Mouse (Mus musculus): ENCODE results near the gene Phospho2.
"Not testable (repeated sequence)": the region's sequence is repeated elsewhere in the genome, so short reads cannot be mapped to it uniquely, and the experiment has no call there.

Gene Phospho2

DNA sequence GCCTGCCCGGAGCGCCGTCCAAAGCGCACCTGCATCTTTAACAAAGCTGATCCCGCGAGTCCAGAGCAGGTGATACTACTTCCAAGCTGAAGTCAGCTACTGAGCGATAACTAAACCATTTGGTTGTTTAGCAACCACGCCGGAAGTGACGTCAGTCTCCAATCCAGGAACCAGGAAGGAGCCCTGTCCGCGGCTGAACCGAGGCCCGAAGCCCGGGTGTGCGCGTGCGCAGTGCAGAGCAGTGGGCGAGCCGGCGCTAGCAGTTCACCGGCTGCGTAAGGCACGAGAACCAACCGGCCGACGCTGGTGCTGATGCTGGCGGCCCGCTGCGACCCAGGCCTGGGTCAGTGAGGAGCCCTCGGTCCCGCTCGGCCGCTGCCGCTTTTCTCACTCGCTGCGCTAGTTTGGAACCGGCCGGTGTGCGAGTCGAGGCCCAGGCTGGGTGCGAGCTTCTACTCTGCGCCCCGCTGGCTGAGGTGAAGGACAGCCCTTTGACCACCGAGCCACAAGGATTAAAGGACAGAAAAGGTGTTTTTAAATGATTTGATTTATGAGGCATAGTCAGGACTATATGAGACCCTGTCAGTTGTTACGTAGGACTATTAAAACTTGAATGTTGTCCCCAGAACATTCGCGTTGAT lies at the start of gene Phospho2, which contains the start of gene Ccdc173:
TSS of gene Phospho2 (plus strand) at position 195 of the 641 bp plus-strand sequence.
TSS of gene Ccdc173 (minus strand) at position 147 of the 641 bp plus-strand sequence.
- DNase-seq: peak; percentile 99

DNA sequence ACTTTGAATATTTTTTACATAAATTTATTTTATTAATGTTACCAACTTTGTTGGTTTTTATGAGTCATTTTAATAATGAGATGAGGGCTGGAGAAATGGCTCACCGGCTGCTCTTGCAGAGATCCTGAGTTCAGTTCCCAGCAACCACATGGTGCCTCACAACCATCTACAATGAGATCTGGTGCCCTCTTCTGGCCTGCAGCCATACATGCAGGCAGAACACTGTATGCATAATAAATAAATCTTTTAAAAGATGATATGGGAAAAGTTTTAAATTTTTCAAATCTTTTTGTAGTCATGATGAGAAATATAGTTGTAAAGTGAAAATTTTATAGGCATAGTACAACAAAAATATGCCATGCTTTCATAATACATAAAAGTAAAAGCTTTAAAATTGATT lies 44.3 kb upstream of the Phospho2 start:
- DNase-seq: no peak

DNA sequence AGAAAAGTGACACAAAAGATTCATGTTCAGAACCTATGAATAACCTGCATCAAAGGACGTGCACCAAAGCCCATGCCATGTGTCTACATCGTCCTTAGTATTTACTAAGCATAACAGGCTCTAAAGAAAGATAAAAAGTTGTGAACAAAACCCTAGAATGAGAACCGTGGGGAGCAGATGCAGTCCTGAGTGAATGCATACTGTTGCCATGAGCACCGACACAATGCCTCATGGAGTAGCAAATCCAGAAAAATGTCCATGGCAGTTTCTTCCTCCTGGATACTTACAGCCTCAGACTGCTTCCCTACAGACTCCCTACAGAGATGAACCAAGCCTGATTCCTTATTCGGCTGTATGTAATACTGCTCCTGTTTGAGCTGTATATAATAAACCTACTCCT lies 28.4 kb upstream of the Phospho2 start:
- no peak for DNase-seq

DNA sequence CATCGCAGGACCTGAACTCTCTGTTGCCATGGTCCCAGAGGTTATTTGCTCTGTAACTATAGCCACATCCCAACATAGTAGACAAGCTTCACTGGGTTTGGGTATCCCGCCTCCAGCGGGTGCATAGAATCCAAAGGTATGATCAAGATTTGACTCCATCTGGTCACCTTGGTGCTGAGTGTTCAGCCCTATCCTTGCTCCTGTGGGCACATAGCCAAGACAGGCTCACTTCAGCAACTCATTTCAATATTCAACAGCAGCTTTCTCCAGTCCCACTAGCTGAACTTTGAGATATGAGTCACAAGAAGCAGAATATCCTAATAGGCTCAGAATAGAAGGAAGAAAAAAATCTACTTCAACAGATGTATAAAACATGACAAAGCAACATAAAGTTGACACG lies 26.1 kb upstream of the Phospho2 start:
- DNase-seq: peak; percentile 34

DNA sequence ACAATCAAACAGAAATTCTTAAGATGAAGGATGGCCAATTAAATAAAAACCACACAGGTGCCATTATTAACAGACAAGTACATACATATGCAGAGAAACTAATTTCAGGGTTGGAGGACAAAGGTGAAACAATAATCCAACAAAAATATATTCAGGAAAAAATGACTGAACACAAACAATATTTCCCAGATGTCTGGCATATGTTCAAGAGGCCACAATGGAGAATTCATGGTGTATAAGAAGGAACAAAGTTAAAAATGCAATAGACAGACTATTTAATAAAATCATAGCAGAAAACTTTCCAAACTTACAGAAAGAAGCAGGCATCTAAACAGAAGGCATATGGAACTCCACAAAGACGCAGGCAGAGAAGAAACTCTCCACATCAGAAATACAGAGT lies 24.7 kb upstream of the Phospho2 start:
- no peak for DNase-seq

DNA sequence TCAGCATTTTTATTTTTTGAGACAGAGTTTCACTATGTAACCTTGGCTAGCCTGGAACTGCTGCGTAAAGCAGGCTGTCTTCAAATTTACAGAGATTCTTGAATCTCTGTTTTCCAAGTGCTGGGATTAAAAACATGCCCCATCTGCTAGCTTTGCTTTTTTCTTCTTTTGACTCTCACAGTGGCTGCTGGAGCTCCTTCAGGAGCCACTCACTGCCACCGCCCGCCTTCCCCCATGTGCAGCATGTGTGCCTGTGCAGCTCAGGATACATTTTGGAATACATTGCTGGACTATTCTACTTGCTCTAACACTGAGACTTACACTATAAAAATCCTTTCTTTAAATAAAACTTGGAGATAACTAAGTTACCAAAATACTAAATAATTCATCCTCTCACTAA lies 16.1 kb upstream of the Phospho2 start:
- no peak for DNase-seq

DNA sequence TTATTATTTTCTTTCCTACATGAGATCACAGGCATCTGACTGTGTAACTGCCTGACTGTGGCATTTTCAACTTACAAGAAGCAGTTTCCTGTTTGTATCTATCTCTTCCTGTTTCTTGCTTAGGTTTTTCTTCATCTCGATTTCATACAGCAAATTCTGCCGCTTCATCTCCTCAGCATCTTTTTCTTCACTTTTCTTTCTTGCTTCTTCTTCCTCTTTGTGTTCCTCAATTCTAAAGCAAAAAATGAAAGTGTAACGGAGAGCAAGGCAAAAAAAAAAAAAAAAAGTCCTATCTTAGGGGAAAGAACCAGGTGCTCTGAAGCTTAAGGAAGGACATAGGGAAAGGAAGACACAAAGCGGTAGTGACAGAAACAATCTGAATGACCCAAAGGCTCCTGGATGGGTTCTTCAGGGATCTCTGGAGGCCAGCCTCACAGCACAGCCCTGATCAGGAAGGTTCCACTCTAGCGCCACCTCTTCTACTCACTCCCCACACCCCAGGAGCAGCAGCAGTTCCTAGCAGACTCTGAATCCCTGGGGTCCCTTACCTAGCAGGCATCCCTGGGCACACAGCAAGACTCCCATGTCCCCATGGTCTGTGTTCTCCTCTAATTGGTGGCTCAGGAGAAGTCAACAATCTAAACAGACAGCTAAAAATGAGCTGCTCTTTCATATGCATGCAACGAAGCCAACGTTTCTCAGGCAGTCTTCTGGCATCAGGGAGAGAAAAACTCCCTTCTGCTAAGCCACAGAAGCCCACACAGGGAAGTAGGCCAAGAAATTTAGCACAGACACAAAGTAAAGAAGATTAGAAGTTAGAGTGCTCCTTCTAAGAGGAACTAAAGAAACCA lies 11.2 kb upstream of the Phospho2 start:
- DNase-seq: no peak

DNA sequence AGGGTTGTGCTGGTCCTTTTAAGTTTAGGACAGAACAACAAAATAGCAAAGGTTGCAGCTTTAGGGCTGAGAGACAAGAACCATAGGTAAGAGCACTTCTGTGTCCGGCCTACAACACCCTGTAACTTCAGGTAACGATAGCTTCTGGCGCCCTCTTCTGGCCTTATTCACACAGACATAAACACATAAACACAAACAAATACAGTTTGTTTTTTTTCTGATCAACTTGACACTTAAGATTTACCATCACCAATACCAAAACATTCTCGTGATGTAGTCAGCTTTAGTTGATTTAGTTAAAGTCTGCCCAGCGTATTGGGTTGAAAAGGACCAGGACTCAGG lies 10.6 kb upstream of the Phospho2 start:
- peak; percentile 63 for DNase-seq

DNA sequence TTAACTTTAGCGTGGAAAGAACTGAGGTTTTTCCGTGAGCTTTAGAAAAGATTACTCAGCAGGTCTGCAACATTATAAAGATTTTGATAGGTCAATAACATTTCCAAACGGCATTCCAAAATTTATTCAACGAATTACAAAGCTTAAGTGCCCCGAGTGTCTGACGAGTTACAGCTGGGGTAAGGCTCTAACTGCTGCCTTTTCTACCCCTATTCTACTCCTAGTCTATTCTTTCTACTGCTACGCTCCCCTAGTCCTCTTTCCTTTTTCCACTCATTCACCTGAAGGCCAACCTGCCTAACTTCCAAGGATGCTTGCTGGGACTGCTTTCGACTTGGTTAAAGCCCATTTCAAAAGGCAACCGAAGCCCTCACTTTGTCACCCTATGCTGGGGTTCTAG lies 449 bp upstream of the Phospho2 start:
- DNase-seq: no peak

DNA sequence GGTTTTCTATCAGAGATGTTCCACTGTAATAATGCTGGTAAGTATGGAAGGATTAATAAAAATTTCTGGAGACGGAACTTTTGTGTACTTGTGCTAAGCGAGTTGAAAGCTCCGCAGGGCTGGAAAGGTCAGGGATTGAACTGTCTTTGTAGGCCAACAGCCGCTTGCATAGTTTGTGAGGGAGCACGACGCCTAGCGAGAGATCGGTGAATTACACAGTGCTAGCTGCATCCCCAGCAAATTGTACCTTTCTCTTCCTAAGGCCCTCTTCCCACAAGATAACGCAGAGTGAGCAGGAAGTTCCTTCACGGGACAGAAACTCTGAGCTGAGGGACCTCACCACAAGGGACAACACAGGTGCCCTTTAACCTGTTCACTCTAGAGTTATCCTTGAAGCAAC lies 862 bp downstream of the Phospho2 start:
- peak; percentile 92 for DNase-seq

DNA sequence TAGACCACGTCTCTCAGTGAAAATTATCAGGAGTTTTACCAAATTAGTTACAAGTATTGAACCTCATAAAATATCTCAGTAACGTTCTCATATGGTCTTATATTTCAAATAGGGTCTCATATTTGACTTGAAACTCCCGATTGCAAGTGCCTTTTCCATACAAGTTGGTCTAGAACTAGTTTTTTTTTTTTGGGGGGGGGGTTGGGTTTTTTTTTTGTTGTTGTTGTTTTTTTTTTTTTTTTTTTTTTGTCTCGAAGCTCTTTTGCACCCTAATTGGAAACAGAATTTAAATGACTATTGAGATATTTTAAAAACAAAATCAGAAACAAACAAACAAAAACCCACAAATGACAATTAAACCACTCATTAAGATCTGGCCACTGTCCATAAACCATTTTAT lies 1.3 kb downstream of the Phospho2 start:
- no peak for DNase-seq

DNA sequence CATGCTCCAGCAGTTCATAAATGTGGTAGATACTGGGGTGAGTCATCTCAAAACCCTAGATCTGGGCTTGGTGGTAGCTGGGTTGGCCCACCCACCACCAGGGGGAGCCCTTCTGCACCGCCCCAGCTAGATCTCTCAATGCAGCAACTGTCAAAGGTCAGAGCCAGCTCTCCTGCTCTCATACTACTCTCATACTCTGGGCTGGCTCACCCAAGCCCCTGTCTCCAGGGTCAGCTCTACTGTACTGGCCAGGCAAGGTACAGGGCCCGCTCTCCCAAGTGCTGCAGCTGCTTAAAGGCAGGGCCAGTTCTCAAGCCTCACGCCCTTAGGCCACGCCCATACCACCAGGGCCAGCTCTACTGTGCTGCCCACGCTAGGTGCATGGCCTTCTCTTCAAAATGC lies 13.5 kb downstream of the Phospho2 start:
- DNase-seq: peak; percentile 78

DNA sequence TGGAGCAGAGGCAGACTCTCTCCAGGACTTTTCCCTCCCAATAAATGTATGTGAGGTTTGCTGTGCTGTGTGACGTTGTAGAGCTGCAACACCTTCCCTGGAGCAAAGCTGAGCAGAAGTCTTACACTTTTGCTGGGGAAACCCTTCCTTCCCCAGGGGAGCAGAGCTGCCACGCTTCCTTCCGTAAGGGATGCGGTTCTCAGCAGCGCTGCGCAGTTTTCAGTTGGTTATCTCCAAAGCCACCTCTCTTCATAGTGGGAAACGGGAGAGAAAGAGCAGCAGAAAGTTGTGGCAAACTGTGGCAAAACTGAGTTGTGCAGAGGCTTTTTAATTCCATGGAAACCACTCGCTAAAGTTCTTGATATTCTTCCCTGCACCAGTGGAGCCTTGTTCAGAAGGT lies 14.3 kb downstream of the Phospho2 start:
- no peak for DNase-seq

DNA sequence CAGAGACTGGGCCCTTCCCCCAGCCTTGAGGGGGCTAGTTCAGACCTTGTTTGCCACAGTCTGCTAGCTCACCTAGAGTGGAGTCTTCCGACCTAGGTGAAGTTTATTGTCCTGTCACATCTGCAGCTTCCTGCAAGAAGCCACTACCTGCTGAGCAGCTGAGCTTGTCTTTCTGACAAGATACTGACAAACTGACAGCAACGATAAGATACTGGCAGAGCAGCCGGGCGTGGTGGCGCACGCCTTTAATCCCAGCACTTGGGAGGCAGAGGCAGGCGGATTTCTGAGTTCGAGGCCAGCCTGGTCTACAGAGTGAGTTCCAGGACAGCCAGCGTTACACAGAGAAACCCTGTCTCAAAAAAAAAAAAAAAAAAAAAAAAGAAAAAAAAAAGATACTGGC lies 15.2 kb downstream of the Phospho2 start:
- not testable (repeated sequence) for DNase-seq

DNA sequence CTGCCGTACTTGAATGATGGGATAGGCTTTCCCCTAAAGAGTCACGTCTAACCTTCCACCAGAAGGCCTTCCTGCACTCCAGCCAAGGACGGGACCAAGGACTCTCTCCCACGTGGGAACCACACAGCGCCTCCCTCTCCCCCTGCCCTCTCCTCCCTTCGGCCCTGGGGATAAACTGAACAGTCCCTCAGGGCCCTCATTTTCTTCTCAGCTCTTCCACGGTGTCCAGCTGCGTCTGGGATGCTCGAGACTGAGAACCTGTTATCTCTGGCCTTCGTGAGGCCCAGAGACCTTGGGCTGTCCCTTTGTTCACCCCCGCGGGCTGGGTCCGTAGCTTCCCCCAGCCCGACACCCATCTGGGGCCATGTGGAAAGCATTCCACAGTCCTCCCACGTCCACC lies 20.7 kb downstream of the Phospho2 start:
- DNase-seq: no peak

DNA sequence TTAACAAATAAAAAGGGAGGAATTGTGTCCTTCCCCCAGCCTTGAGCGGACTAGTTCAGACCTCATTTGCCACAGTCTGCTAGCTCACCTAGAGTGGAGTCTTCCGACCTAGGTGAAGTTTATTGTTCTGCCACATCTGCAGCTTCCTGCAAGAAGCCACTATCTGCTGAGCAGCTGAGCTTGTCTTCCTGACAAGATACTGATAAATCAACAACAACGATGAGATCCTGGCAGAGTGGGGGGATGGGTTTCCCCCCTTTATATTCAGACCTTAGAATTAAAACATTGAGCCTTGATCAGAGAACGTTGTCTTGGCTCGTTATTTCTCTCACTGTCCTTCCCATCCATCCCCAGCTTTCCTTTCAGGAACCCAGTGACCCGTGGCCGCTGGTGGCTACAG lies 21.9 kb downstream of the Phospho2 start:
- not testable (repeated sequence) for DNase-seq

DNA sequence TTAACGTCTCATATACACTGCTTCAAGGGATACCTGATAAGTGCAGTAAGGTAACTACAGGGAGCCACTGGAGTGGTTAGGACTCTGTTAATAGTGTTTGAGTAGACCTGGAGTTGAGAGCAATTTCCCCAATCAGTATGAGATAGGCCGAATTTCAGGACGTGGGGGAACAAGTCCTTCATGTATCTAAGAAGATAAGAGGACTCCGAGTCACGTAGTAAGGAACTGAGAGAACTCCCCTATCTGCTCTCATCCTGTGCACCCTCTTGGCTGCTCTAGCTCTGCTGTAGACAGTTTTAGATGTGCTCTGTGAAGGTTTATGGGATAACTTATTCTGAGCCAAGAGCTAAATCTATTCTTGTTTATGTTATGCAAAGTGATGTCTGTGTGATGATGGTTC lies 27.2 kb downstream of the Phospho2 start:
- DNase-seq: no peak

DNA sequence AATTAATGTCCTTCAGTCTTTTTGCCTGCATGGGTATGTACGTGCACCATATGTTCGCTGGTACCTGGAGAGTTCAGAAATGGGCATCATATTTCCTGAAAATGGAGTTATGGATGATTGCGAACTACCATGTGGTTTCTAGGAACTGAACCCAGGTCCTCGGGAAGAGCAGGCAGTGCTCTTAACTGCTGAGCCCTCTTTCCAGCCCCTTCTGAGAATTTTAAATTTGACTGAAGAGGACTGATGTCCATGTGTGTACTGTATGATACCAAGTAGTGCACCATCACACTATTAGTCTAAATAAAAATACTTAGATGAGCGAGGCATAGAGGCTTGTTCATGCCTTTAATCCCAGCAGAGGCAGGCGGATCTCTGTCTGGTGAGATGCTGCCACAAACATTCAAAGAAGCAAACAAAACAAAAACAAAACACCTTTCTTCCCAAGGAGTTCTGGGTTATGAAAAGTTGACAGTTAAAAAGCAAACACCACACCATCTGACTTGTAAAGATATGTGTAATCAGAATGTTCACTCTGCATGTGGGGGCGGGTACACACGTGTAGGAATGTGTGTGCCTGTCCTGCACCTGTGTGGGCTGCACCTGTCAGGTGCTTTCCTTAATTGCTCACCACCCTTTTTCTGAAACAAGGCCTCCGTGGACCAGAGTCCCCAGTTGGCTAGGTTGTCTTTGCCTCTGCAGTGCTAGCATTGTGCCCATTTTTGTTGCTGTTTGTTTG lies 29.1 kb downstream of the Phospho2 start:
- no peak for DNase-seq

DNA sequence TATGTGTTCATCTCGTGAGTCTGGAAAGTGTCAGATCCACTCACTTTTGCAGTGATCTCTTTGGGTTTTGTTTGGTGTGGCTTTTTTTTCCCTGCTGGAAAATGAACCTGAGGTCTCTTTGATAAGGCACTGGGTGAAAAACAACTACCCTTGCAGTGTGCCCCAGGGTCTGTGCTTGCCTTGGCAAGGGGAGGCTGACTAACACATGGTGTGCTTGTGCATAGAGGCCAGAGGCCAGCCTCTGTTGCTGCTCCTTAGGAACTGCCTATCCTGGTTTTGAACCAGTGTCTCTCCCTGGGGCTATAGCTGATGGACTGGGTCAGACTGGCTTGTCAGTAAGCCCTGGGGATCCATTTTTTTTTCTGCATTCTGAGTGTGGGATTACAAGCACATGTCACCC lies 30.8 kb downstream of the Phospho2 start:
- no peak for DNase-seq

DNA sequence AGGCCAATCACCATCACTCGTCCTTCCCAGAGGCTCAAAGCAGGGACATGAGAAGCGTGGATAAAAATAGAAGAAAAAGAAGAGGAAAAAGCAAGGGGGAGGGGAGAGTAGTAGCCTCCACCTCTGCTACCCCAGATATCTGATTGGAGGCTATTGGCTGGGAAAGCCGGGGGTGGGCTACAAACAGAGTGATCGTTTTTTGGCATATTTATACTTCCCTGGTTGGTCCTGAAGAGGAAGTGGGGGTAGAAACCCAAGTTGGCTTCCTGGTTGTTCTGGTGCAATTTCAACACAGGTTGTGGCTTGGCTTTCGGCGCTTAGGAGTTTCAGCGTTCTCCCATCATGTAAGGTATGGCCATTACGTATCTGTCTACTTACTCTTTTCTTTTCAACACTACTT lies 32.3 kb downstream of the Phospho2 start, which contains the start of gene Klhl23:
TSS of gene Klhl23 (plus strand) at position 234 of the 400 bp plus-strand sequence.
- DNase-seq: no peak

DNA sequence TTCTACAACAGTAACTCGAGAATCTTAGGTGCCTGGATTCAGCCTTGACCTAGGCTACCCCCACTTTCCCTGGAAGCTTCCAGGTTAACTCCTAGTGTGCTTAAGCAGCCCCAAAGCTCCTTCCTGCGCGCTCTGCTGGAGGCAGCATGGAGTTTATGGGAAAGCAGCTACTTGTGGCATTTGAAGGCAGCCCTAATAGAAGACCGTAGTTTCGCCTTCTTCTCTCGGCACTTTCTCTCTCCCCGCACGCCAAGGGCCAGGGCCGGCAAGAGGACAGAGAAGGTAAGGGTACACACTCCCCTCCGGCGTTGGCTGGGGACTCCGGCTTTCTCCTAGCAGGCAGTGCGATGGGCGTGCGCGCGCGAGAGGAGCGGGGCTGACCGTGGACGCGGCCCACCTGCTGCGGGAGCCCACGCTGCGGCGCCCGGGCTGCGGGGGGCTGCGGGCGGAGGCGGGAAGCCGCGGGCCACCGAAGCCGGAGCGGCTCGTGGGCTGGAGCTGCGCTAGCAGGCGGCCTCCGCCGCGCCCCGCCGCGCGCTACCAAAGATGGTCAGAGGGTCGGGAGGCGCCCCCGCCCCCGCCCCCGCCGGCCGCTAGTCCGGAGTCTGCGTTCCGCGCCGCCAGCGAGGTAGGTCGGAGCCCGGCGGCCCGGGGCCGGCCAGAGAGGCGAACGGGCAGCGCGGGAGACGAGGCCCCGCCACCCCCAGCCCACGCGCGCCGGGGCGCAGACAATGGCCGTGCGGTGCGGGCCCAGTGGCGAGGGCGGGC lies 33.1 kb downstream of the Phospho2 start:
- peak; percentile 71 for DNase-seq

DNA sequence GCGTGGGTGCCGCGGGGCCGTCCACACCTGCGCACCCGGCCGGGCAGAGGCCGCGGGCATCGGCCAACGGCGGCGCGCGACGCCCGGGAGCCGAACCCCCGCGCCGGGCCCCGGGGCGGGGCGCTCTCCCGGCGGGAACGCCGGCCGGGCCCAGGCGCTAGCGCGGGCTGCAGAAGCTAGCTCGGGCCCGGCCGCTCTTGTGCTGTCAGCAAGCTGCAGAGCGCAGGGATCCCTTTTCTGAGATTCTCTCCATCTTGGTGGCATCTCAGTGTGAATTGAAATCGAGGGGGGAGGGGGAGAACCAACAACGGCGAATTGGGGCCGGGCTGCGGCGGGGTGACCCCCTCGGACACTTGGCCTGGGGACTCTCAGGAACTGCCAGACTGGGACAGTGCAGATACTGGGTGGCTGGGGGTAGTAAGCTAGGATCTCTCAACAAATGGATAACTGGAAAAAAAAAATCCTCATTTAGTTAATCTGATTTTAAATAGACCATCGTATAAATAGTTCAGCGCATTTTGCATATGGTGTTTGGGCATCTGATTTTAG lies 33.8 kb downstream of the Phospho2 start:
- peak; percentile 68 for DNase-seq

DNA sequence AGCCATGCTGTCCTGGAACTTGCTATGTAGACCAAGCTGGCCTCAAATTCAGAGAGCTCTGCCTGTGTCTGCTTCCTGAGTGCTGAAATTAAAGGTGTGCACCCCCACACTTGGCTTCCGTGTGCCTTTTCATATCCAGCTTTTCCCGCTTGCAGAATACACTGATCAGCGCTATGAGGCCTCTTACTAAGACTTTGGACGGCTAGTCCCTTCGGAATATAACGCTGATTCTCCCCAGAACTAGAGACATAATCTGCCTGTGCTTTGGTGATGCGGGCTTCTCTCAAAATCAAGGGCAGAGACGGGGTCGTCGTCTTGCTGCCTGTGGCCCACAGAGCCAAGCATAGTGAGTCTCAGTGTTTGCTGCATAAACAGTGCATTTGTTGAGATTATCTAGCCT lies 36.5 kb downstream of the Phospho2 start:
- no peak for DNase-seq

Measured in kidney, postnatal 10 days (tissue).